Mouse (Mus musculus): ENCODE measurements around the gene Kmt2e.

- TF ChIP-seq CTCF (conservative IDR thresholded peaks at IDR 0.05 in 1 of 2, IDR thresholded peaks at IDR 0.05 in 1 of 2; ENCODE audit: low read depth in 2 of 2, low read length in 2 of 2) (no peak), MAZ (IDR thresholded peaks at IDR 0.05; ENCODE audit: low read depth, low read length) (no peak), EP300 (IDR thresholded peaks at IDR 0.05; ENCODE audit: low read length) (no peak), HCFC1 (IDR thresholded peaks at IDR 0.05; ENCODE audit: low read depth, low read length) (no peak), GABPA (IDR thresholded peaks at IDR 0.05; ENCODE audit: insufficient replicate concordance, low read depth, low read length) (no peak), MAFK (IDR thresholded peaks at IDR 0.05; ENCODE audit: insufficient replicate concordance, low read length) (no peak), POLR2A (IDR thresholded peaks at IDR 0.05; ENCODE audit: low read depth, low read length) (no peak), TBP (conservative IDR thresholded peaks at IDR 0.05; ENCODE audit: low read depth, low read length) (no peak), USF1 (IDR thresholded peaks at IDR 0.05; ENCODE audit: low read depth, low read length) (no peak), BHLHE40 (IDR thresholded peaks at IDR 0.05; ENCODE audit: low read depth, low read length) (no peak), ZC3H11A (IDR thresholded peaks at IDR 0.05; ENCODE audit: low read depth, low read length) (no peak), RCOR1 (conservative IDR thresholded peaks at IDR 0.05; ENCODE audit: low read depth, low read length) (no peak), CHD2 (IDR thresholded peaks at IDR 0.05; ENCODE audit: low read length) (no peak), IRF4 (IDR thresholded peaks at IDR 0.05; ENCODE audit: low read depth, low read length) (no peak)
Measured at GRCm38 (mm10) chr5:23531541-23532096, 97.4 kb downstream of the Kmt2e start.

Measured in CH12.LX (cell line).